Mouse (Mus musculus): Measurements from ENCODE around the gene Mycbp2.

Mycbp2 gene

DNA sequence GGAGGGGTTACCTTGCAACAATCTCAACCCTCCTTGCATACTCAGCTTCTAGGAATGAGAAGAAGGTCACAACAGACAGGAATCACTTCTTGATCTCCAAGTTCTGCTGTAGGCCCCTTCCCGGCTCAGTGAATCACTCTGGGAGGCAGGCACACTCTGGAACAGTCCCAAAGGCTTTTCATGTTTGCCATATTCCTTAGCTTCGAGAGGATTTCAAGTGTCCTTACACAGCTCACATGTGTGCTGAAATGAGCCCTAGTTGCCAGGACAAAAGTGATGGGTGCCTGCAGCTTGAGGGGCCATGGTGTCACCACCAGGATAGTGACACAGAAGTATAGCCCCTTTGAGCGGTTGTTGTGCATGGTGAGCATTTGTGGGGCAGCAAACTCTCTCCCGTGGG is 273.9 kb downstream of the Mycbp2 start:
- no peak for DNase-seq (ENCODE audit: low spot score)

DNA sequence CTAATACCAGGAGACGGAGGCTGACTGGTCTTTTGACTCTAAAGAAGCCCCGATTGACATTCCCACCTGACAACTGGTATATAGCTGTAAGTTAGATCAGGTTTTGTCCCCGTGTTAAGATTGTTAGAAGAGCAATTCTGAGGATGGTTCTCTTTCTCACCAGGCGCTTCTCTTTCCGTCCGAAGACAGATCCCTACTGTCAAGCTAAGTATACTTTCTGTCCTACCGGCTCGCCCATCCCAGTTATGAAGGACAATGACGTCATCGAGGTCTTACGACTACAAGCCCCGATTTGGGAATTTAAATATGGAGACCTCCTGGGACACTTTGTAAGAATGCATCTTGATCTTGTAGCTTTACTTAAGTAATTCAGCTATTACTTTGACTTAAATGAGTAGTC is 275.1 kb downstream of the Mycbp2 start:
- no peak for DNase-seq (ENCODE audit: low spot score)

DNA sequence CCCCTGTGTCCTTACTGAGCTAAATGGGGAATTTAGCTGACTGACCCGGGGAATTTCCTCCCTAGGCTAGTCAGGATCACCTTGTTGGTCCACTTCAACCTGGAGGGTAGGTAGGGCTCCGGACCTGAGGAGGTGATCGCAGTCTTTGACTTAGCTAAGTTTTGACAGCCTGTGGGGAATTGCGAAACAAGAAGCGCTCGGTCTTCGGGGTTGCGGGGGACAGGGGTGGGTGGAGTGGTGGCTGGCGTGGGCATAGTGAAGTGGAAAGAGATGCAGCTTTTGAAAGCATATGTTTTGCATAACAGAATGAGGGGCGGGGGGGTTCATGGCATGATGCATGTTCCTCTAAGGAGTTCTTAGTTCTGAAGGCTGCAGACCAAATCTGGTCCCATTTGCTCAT is 275.8 kb downstream of the Mycbp2 start:
- no peak for DNase-seq (ENCODE audit: low spot score)

GRCm38 (mm10) chr14:103069864-103070611 is 276.6 kb downstream of the Mycbp2 start, which contains the start of gene Cln5:
Cln5 (plus strand) TSS chr14:103070216.
- DNase-seq (ENCODE audit: low spot score): peak; percentile 93

- no peak for DNase-seq (ENCODE audit: low spot score)
These were observed 277.1 kb downstream of the Mycbp2 start for GRCm38 (mm10) chr14:103069465-103069863.

DNA sequence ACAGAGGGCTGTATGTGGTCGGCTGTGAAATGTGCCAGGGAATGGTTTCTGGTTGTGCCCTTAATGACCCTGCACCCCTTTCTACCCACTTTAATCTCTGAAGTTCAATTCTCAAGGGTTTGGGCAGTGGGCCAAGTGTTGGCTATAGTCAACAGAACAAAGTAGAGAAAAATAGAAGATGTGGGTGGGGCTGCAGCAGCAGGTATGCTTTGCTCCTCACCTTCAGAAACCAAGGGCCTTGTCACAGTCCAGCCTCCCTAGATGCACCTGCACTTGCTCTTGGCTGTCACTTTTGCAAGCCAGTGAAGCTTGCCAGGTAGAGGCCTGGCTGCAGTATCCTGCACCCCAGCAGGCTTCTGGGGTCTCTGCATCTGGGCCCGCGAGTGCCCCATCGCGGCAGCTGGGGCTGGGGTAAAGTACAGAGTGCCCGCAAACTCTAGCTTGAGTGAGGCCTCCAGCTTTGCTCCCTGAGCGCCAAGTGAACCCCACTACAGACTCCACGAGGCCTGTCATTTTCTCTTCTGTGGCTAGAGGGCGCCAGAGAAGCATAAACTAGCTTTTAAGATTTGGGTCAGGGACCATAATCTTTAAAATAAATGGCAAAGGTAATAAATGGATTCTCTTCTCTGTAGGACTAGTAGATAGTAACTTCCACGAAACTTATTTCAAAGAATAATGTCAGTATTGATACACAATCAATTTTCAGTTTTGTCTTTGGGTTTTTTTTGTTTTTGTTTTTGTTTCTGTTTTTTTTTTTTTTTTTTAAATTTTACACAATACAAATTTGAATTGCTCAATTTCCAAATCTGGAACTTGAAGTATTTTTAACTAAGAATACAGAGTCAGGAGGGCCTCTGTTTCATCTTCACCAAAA is 281.1 kb downstream of the Mycbp2 start:
- peak; percentile 64 for DNase-seq (ENCODE audit: low spot score)

All from spleen, adult 12 weeks (tissue).